Mouse (Mus musculus) limb, embryonic 13.5 days (tissue): ENCODE measurements around the gene 2310003L06Rik. TPM values are rescaled to one million over a fixed set of nuclear protein-coding genes. Genes with fewer than 3 reads are reported as not detected.

Experiments
- ATAC-seq: fragments of 200-750 bp; cut with Nextera tagmentation; 2 replicates; pipeline ENCODE4 v1.8.0; 2017; ENCODE audit warnings: low read depth, moderate number of reproducible peaks, moderate TSS enrichment; ENCODE audit not compliant: low FRiP score
- H3K27ac ChIP-seq: fragments of 300-500 bp; sonication (generic); 2 replicates; pipeline ENCODE4 v1.5.1; 2015; ENCODE audit warnings: inconsistent platforms, mild to moderate bottlenecking, moderate library complexity
- H3K27me3 ChIP-seq: fragments of 300-500 bp; sonication (generic); 2 replicates; pipeline ENCODE4 v1.6.1; 2015; ENCODE audit warnings: mild to moderate bottlenecking, inconsistent platforms
- H3K36me3 ChIP-seq: fragments of 300-500 bp; sonication (generic); 2 replicates; pipeline ENCODE4 v1.6.1; 2015; ENCODE audit warnings: inconsistent platforms, mild to moderate bottlenecking, moderate library complexity
- H3K4me1 ChIP-seq: fragments of 300-500 bp; sonication (generic); 2 replicates; pipeline ENCODE4 v1.6.1; 2015; ENCODE audit warnings: inconsistent platforms
- H3K4me2 ChIP-seq: fragments of 300-500 bp; sonication (generic); replicated peaks from 2 replicates; pipeline ENCODE4 v1.6.1; 2015; ENCODE audit warnings: inconsistent platforms, mild to moderate bottlenecking, moderate library complexity
- H3K4me3 ChIP-seq: fragments of 300-500 bp; sonication (generic); 2 replicates; pipeline ENCODE4 v1.5.1; 2015; ENCODE audit warnings: moderate library complexity, mild to moderate bottlenecking, inconsistent platforms
- H3K9ac ChIP-seq: fragments of 300-500 bp; sonication (generic); 2 replicates; pipeline ENCODE4 v1.6.1; 2015; ENCODE audit warnings: mild to moderate bottlenecking, inconsistent platforms
- H3K9me3 ChIP-seq: fragments of 300-500 bp; sonication (generic); 2 replicates; pipeline ENCODE4 v1.6.1; 2016; ENCODE audit warnings: inconsistent platforms
- WGBS: fragments of 180-500 bp; shearing (Covaris S2); methylation state at CpG from one replicate; pipeline ENCODE4 v1.1.7; 2015; 5-methylcytosine and 5-hydroxymethylcytosine counted together
- polyA plus RNA-seq: library from polyadenylated mRNA; unstranded; fragments of >200 nt; fragmentation: Nextera tagmentation; extraction: Ambion mirVana; gene quantifications from 2 replicates; pipeline ENCODE4 v1.2.1, GENCODE M21; 2015

2310003L06Rik gene
- not detected in 2 replicates for polyA plus RNA-seq

GRCm38 (mm10) chr5:87969201-87969600 is at the start of gene 2310003L06Rik, which contains the start of gene Gm28434:
TSS of gene 2310003L06Rik (plus strand) at chr5:87969459.
TSS of gene Gm28434 (plus strand) at chr5:87969517.
- Histone ChIP-seq H3K27ac (no peak within 1 kb of the TSS), H3K9me3 (no peaks in the 10 kb centered on the region), H3K4me3 (no peak within 1 kb of the TSS), H3K27me3 (no peaks in the 10 kb centered on the region), H3K36me3 (no peaks in the 10 kb centered on the region), H3K4me2 (no peak within 1 kb of the TSS), H3K4me1 (no peaks in the 10 kb centered on the region), H3K9ac (no peak within 1 kb of the TSS)
- ATAC-seq = no peak
- 59% methylated on average over 2 of the region's 2 CpGs for WGBS

- Histone ChIP-seq H3K36me3 (no peaks in the 10 kb centered on the region), H3K9ac (no peak within 1 kb of the TSS), H3K4me2 (no peak within 1 kb of the TSS), H3K27ac (no peak within 1 kb of the TSS), H3K27me3 (no peaks in the 10 kb centered on the region), H3K4me1 (0 out of 2 replicates have a peak, but pooled peaks cover 5% of the 10 kb centered on the region), H3K9me3 (no peaks in the 10 kb centered on the region), H3K4me3 (no peak within 1 kb of the TSS)
- 22% methylated on average over 5 of the region's 5 CpGs for WGBS
- ATAC-seq = no peak
These were observed 43.9 kb upstream of the 2310003L06Rik start, which contains the start of gene Csn3 for GRCm38 (mm10) chr5:87925372-87925771. TSS of gene Csn3 (plus strand) at chr5:87925579.

- H3K36me3 ChIP-seq = no peaks in the 10 kb centered on the region
- no peaks in the 10 kb centered on the region for H3K4me1 ChIP-seq
- no peak overlapping the region for H3K4me2 ChIP-seq
- no peak overlapping the region for H3K9ac ChIP-seq
- no peak overlapping the region for H3K27ac ChIP-seq
- no peak for ATAC-seq
- H3K4me3 ChIP-seq = no peak overlapping the region
- no peaks in the 10 kb centered on the region for H3K27me3 ChIP-seq
- 63% methylated on average over 1 of the region's 1 CpGs for WGBS
- H3K9me3 ChIP-seq = no peaks in the 10 kb centered on the region
These were observed 37.7 kb upstream of the 2310003L06Rik start for GRCm38 (mm10) chr5:87931603-87932002.

GRCm38 (mm10) chr5:87940752-87941151 is 28.5 kb upstream of the 2310003L06Rik start:
- Histone ChIP-seq H3K9me3 (no peaks in the 10 kb centered on the region), H3K27ac (no peak overlapping the region), H3K27me3 (no peaks in the 10 kb centered on the region), H3K4me1 (no peaks in the 10 kb centered on the region), H3K4me3 (no peak overlapping the region), H3K9ac (no peak overlapping the region), H3K36me3 (no peaks in the 10 kb centered on the region), H3K4me2 (no peak overlapping the region)
- WGBS = 44% methylated on average over 3 of the region's 3 CpGs
- no peak for ATAC-seq

- no peaks in the 10 kb centered on the region for H3K27me3 ChIP-seq
- H3K36me3 ChIP-seq = no peaks in the 10 kb centered on the region
- H3K27ac ChIP-seq = no peak overlapping the region
- no peak overlapping the region for H3K9ac ChIP-seq
- no peaks in the 10 kb centered on the region for H3K9me3 ChIP-seq
- H3K4me2 ChIP-seq = no peak overlapping the region
- no peak overlapping the region for H3K4me3 ChIP-seq
- H3K4me1 ChIP-seq = no peaks in the 10 kb centered on the region
- no peak for ATAC-seq
These were observed 26.7 kb upstream of the 2310003L06Rik start for GRCm38 (mm10) chr5:87942515-87942914.

GRCm38 (mm10) chr5:87951836-87952235 is 17.4 kb upstream of the 2310003L06Rik start:
- no peak overlapping the region for H3K4me2 ChIP-seq
- no peaks in the 10 kb centered on the region for H3K27me3 ChIP-seq
- H3K9me3 ChIP-seq = no peaks in the 10 kb centered on the region
- no peak overlapping the region for H3K27ac ChIP-seq
- no peaks in the 10 kb centered on the region for H3K4me1 ChIP-seq
- H3K4me3 ChIP-seq = no peak overlapping the region
- no peaks in the 10 kb centered on the region for H3K36me3 ChIP-seq
- ATAC-seq = no peak
- no peak overlapping the region for H3K9ac ChIP-seq

- Histone ChIP-seq H3K36me3 (no peaks in the 10 kb centered on the region), H3K9ac (no peak within 1 kb of the TSS), H3K4me3 (no peak within 1 kb of the TSS), H3K4me1 (no peaks in the 10 kb centered on the region), H3K9me3 (no peaks in the 10 kb centered on the region), H3K27ac (no peak within 1 kb of the TSS), H3K27me3 (no peaks in the 10 kb centered on the region), H3K4me2 (no peak within 1 kb of the TSS)
- no peak for ATAC-seq
- WGBS = 87% methylated on average over 3 of the region's 3 CpGs
These were observed 9.9 kb downstream of the 2310003L06Rik start, which contains the start of gene Cabs1 for GRCm38 (mm10) chr5:87979139-87979538. TSS of gene Cabs1 (plus strand) at chr5:87979439.

- H3K4me3 ChIP-seq = no peak overlapping the region
- no peaks in the 10 kb centered on the region for H3K36me3 ChIP-seq
- ATAC-seq = 0 out of 2 replicates have a peak, but pooled peaks have one; percentile 44
- H3K9me3 ChIP-seq = no peaks in the 10 kb centered on the region
- no peak overlapping the region for H3K27ac ChIP-seq
- no peak overlapping the region for H3K9ac ChIP-seq
- WGBS = 59% methylated on average over 3 of the region's 3 CpGs
- H3K4me1 ChIP-seq = no peaks in the 10 kb centered on the region
- H3K27me3 ChIP-seq = no peaks in the 10 kb centered on the region
- H3K4me2 ChIP-seq = no peak overlapping the region
These were observed 13.4 kb downstream of the 2310003L06Rik start for GRCm38 (mm10) chr5:87982468-87983214.

- WGBS = 73% methylated on average over 3 of the region's 3 CpGs
- no peak within 1 kb of the TSS for H3K4me3 ChIP-seq
- H3K36me3 ChIP-seq = no peaks in the 10 kb centered on the region
These were observed 33.0 kb downstream of the 2310003L06Rik start, which contains the start of gene Smr3a for GRCm38 (mm10) chr5:88002249-88002648. TSS of gene Smr3a (plus strand) at chr5:88002549.

GRCm38 (mm10) chr5:88005241-88005640 is 36.0 kb downstream of the 2310003L06Rik start:
- Histone ChIP-seq H3K36me3 (no peaks in the 10 kb centered on the region), H3K4me3 (no peak overlapping the region)

More at GRCm38 (mm10) chr5:88002249-88002648, 33.0 kb downstream of the 2310003L06Rik start, which contains the start of gene Smr3a:
- Histone ChIP-seq H3K4me2 (no peak within 1 kb of the TSS), H3K27me3 (no peaks in the 10 kb centered on the region), H3K4me1 (no peaks in the 10 kb centered on the region), H3K9ac (no peak within 1 kb of the TSS), H3K9me3 (no peaks in the 10 kb centered on the region), H3K27ac (no peak within 1 kb of the TSS)
- no peak for ATAC-seq

More at GRCm38 (mm10) chr5:88005241-88005640, 36.0 kb downstream of the 2310003L06Rik start:
- no peaks in the 10 kb centered on the region for H3K9me3 ChIP-seq
- no peaks in the 10 kb centered on the region for H3K4me1 ChIP-seq
- ATAC-seq = no peak
- no peaks in the 10 kb centered on the region for H3K27me3 ChIP-seq
- H3K27ac ChIP-seq = no peak overlapping the region
- no peak overlapping the region for H3K9ac ChIP-seq
- H3K4me2 ChIP-seq = no peak overlapping the region
